Mouse (Mus musculus): ENCODE results near the gene Nudc.
A peak's percentile ranks its signal among the peaks of the same experiment; 100 is the strongest.
"Not testable (repeated sequence)": the region's sequence is repeated elsewhere in the genome, so short reads cannot be mapped to it uniquely, and the experiment has no call there.

Nudc gene

DNA sequence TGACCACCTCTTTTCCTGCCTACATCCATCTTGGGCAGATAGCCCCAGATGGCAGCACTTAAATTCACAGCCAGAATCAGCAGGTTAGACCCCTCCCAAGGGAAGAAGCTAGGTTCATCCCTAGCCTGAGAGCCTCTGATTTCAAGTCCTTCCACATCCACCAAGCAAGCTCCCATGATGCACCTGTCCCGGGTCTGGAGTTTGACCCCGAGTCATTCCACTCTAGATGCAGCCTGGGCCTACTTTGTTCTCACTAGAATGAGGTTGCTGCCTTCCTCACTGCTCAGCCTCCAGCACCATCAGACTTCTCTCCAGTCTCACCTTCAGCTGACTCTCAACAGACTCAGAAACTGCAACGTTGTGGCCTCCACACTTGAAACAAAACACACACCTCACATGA is 9.7 kb downstream of the Nudc start:
- DNase-seq (ENCODE audit: low spot score in 2 of 2) = no peak

DNA sequence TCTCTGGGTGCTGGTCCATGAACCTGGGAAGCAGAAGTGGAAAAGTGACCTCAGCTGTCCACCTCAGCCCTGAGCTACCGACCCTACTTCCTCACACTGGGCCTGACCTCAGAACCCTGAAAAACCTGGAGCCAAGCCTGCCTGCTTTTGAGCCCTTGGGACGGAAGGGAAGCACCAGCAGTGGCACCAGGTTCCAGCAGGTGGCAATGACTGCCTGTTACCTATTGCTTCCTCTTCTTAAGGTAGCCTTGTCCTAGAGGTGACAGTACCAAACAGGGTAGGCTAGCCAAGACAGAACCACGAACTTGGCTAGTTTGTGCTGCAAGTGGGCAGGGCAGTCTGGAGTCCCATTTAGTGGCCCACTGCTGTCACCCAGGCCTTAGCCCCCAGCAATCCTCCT is 13.0 kb downstream of the Nudc start:
- DNase-seq (ENCODE audit: low spot score in 2 of 2) = no peak

DNA sequence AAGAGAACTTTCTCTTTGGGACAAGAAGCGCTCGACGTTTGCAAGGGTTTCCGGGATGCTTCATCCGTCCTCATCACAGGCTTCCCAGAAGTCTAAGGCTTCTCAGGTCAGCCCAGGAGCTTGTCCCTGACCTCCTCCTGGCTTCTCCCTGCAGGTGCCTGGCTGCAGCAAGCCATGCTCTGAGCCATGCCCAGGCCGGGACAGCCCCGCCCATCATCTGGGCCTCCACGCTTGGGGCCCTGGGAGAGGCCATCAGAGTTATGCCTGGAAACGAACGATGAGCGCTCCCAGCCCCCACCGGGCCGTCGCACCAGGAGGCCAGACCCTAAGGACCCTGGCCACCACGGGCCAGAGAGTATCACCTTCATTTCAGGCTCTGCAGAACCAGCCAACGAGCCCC is 18.0 kb downstream of the Nudc start:
- DNase-seq (ENCODE audit: low spot score in 2 of 2) = no peak

DNA sequence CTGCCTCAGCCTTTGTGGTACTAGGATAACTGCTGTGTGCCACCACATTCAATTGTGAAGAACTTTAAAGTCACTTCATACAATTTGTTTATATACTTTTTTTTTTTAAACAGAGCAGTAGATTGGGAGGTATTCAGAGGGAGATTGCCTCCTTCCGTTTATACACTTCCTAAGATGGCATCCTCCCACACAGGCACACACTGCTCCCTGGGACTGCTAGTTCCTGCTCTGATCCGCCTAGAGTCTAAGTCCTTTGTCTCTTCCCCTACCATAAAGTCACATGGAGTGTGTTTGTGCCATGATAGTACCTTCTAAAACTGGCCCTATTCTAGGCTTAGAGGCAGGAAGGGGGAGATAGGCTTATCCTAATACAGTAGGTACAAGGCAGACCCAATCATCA is 24.3 kb downstream of the Nudc start:
- DNase-seq (ENCODE audit: low spot score in 2 of 2) = no peak

DNA sequence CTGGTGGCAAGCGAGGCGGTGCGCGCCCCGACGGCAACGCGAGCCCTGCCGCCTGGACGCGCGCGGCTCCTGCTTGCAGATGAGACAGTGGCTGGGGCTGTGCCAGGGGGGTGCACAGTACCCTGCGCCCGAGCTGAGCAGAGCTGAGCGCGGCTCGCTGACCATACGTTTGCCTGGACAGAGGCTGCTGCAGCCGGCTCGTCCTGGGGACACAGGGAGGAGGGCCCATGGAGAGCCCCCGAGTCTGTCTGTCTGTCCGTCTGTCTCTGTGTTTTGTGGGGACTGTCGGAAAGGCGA is 26.5 kb downstream of the Nudc start:
- DNase-seq (ENCODE audit: low spot score in 2 of 2) = no peak

DNA sequence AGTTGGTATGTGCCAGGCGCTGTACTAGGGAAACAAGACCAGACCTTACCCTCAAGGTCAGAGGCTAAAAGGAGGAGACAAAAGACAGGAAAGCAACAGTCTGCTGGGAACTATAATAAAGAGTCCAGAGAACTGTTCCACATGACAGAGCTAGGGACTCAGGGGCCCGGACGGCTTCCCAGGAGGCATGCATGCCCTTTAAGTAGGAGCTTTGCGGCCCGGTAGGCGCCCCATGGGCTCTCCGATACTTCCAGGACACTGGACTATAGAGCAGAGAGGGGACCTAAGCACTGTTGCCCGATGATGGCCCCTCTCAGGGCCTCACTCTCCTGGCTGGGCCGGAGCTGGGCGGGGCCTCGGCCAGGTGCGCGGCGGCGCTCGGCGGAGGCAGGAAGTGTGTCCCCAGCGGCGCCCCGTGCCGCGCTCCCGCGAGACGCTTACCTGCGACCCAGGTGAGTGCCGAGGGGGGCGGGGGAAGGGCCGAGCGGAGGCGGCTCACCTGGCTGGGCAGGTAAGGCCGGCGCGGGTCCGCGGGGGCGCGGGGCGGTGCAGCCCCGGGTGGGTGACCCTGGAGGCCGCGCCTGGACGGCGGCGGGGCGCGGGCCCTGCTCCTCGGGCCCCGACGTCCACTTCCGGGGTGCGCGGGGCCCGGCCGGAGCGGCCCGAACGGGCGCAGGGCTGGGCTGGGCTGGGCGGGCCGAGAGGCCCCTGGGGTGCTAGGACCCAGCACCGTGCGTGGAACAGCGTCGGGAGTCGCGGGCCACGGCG is 27.0 kb downstream of the Nudc start, which contains the start of gene Kdf1:
Gene Kdf1 (plus strand): TSS at position 363 of the 768 bp plus-strand sequence.
- no peak for DNase-seq (ENCODE audit: low spot score in 2 of 2)

DNA sequence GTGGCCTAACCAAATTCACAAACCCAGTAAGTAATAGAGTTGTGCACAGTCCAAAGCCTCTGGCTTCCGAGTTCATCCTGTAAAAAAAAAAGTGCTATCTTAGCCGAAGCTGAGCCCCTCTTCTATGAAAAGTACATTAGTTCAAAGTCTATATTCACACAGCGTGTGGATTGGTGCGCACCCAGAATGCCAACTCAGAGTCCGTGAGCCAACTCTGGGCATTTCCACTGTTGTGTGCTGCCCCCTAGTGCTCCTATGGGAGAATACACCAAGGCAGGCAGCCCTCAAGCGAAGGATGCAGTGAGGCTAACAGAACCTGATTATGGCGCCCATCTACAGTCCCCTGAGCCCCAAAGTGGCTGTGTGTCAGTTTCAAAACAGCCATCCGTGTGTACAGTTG is 32.8 kb downstream of the Nudc start:
- peak; percentile 54 to 57 for DNase-seq (ENCODE audit: low spot score in 2 of 2)

DNA sequence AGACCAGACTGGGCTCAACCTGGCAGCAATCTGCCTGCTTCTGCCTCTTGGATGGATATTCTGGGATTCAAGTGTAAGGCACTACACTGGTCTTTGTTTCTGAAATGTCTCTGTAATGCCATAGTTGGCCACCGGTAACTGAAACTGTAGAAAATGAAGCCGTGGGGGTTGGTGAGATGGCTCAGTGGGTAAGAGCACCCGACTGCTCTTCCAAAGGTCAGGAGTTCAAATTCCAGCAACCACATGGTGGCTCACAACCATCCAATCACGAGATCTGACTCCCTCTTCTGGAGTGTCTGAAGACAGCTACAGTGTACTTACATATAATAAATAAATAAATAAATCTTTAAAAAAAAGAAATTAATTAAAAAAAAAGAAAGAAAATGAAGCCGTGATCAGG is 33.3 kb downstream of the Nudc start:
- not testable (repeated sequence) for DNase-seq (ENCODE audit: low spot score in 2 of 2)

DNA sequence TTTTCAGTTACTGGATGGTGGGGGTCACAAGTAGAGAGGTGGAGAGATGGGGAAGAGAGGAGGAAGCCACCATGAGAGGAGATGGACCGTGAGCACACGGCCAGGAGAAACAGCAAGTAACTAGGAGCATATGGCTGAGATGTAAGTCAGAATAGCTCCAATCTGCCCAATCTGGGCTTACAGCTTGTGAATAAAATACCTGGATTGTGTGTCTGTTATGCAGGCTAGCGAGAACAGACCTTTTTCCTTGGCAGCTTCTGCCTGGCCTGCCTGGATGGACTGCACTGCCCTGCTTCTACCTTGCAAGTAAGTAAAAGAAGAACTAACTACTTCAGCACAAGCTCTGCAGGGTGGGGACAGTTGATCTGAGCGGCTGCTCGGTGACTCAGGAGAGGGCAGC is 34.7 kb downstream of the Nudc start:
- DNase-seq (ENCODE audit: low spot score in 2 of 2) = no peak

DNA sequence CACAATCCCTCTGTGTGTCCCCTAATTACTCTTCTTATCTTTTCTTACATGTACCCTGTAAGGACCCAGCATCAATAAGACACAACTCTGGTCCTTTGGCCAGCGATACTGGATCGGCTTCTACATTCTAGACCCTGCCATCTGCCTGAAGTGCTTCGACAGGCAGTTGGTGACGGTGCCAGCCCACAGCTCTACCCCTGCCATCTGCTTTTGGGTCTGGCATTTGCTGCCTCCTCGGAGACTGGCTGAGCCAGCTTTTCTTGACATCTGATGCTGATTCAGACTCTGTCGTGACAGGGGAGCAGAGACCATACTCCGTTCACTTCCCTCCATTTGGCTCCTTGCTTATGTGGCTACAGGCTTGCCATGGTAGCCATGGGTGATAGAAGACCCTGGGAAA is 36.8 kb downstream of the Nudc start:
- no peak for DNase-seq (ENCODE audit: low spot score in 2 of 2)

DNA sequence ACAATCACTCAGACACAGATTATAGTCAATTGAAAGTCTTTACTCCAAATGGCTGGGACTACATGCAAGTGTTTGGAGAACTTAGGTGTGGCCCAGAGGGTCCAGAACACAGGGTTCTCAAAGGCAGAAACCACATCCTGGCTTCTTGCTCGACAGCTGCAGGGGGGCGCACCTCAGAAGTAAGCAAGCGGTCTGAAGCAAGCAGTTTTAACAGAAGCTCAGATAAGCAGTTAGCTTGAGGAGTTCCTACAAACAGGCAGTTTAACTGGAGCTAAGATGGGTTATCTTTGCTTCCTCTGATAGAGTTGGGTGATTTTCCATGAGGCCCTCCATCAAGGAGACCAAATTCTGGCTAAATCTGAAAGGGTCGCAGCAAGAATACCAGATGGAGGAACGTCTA is 39.2 kb downstream of the Nudc start:
- peak; percentile 25 to 41 for DNase-seq (ENCODE audit: low spot score in 2 of 2)

DNA sequence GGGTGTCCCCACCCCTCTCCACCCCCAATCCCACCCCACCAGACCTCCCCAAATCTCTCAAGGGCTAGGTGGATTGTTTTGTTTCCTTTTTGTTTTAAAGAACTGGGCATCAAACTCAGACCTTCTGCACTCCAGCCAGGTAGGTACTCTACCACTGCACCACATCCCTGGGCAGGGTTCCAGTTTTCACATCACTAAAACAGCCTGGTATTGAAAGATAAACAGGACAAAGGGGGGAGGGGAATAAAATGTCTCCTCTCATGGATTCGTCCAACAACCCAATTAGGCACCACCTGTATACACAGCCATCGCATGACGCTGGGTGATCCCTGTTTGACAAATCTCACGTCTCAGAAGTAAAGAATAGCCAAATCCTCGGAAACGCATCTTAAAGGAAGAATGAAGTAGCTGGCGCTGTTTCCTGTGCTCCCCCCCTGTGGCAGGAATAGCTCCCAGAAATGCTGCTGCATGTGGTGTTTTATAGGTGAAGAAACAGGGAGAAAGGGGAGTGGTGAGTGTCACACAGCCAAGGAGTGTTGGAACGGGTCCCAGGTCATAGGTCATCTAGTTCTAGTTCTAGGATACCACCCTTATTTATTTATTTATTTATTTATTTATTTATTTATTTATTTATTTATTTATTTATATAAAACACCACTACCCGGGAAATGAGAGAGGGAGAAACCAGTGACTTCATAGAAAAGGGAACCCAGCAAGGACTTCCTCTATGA is 40.9 kb downstream of the Nudc start:
- no peak for DNase-seq (ENCODE audit: low spot score in 2 of 2)

DNA sequence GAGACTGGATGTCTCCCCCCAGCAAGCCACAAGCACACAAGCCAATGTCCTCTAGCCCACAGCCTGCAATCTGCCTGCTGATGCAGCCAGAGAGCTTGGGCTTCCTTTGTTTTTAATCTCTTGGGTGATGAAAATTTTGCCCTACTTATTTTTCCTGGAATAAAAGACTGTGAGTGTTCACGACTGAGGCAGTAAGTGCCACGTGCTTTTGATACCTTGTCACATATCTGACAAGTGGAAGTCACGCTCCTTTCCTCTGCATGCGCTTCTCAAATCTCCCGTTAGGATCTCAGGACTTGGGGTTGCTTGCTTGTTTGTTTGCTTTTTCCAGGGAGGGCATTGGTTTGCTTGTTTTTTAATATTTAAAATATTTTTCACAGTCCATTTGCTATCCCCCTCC is 41.5 kb downstream of the Nudc start:
- DNase-seq (ENCODE audit: low spot score in 2 of 2) = no peak

DNA sequence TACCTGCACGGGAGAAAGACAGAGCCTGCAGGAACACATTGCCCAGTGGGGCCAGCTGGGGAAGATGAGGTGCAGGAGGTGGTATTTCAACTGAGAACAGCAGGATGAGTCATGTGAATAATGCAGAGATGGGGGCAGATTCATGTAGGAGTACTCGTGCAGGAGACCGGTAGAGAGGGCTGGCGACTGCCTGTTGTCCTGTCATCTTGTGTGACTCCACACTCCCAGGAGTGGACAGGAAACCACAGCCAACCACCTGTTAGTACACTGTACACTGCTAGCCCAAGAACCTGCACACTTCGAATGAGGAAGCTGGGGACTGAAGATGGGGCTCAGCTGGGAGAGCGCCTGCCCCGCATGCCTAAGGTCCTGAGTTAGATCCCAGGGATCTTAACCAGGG is 44.3 kb downstream of the Nudc start:
- DNase-seq (ENCODE audit: low spot score in 2 of 2) = no peak

DNA sequence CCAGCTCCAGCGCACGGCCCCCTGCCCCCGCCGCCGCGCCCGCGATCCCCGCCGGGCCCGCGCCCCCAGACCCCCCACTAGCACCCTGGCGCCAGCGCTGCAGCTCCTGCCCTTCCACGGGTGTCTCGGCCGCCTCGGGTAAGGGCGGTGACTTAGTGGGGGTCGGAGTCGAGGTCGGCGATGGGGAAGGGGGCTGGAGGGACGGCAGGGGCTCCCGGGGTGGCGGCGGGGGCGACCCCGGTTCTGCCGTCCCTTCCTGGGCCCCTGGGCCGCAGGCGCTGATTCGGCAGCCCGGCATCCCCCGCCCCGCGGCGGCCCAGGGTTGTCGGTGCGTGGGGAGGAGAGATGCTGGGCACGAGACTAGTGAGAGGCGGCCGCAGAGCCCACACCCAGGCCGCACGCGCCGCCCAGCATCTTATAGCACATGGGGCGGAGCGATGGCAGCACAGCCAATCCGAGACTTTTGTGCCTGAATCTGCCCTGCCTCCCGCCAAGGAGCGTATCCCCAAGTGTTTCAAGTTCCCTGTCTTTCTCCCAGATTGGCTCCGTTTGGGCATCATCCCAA is 47.6 kb downstream of the Nudc start, which contains the start of gene Trnp1:
Gene Trnp1 (minus strand): TSS at position 391 of the 565 bp plus-strand sequence.
- DNase-seq (ENCODE audit: low spot score in 2 of 2) = peak; percentile 49 to 53

DNA sequence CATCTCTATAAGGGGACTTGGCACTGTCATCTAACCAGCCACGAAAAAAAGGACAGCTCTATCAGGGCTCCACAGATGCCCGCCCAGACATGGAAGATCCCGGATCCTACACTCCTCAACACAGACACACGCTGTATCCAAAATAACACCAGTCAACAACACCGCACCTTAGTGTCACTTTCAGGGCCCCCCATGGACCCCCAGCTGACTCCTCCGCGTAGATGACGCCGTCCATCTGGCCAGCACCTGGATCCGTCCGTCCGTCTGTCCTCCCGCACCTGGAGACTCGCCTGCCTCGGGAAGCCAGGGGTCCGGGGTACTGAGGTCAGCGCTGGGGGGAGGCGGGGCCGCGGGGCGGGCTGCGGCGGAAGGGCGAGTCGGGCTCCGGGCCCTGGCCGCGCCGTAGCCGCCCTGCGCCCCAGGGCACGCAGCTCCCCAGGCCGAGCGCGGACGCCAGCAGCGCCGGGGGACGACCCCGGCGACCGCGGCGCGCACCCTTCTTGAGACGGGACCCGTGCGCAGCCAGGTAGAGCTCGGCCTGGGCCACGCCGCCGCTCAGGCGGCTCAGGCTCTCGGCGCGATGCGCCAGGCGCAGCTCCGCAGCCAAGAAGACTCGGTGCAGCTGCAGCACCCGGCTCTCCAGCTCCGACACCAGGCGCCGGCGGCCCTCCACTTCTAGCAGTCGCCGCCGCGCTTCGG is 48.2 kb downstream of the Nudc start:
- no peak for DNase-seq (ENCODE audit: low spot score in 2 of 2)

DNA sequence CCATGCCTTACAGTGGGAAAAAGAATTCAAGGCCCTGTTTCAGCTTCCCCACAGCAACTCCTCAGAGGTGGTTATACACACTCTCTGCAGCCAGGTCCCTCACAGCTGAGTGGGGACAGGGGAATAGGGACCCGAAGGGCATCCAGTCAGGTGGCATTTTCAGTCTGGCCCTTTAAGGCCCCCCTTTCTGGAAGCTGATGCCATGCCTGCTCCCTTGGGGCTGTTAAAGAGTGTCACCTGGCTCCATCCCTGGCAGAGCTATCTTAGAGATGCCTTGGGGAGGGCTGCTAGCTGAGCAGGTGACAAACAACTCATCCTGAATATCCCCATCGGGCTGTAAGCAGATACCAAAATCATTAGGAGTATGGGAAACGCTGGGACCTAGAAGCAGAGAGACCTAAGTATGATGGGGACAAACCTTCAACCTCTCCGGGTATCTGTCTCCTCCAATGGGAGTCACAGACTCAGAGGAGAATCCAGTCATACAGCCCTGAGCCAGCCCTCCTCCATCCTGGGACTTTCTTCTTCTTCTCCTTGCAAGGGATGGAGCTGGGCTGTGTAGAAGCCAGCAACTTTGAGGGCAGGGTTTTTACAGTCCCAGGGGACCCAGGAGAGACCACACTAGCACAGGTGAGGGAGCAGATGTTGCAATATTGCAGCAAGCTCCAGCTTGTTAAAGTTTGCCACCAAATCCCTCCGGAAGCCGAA is 48.9 kb downstream of the Nudc start:
- no peak for DNase-seq (ENCODE audit: low spot score in 2 of 2)

DNA sequence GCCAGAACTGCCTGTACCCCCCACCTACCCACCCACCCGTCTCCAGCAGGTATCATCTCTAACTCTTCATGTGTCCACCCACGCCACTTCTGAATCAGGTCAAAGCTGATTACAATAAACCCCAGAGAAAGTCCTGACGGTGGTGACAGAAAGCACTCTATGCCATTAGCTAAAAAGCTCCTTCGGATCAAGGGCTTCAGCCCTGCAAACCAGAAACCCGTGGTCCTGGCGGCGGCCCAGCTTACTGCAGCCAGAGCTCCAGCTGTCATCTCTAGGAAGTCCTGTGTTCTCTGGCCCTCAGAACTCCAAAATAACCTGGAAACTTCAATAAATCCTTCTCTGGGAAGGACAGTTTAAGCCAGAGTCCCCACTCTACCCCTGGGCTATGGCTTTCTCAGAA is 50.1 kb downstream of the Nudc start:
- no peak for DNase-seq (ENCODE audit: low spot score in 2 of 2)

DNA sequence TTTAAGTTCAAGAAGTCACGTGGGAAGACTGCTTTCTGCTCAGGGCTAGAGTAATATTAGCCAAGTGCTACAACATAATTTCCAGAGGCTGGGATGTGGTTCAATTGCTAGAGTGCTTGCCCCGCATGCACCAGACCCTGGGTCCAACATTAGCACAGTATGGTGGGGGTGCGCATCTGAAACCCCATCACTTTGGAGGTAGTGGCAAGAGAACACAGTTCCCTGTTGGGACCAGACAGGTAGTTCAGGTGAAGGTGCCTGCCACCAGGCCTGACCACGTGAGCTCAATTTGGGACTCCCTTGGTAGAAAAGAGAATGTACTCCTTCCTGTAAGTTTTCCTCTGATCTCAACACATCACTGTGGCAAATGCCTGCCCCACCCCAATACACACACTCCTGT is 50.9 kb downstream of the Nudc start:
- DNase-seq (ENCODE audit: low spot score in 2 of 2) = no peak

DNA sequence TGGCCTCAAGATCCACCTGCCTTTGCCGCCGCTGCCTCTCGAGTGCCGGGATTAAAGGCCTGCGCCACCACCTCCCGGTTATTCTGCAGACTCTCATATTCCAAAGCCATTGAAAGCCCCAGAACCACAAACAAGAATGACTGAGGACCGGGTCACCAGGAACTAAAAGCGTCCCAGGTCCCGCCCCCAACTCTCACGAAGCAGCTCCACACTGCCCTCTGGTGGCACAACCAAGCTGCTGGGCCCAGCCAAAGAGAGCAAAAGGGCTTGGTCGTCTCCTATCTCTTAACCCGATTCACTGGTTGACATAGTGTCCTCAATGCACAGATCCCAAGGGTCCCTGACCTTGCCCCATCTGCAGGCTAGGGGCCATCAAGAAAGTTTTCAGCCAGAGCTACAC is 51.4 kb downstream of the Nudc start:
- DNase-seq (ENCODE audit: low spot score in 2 of 2) = peak; percentile 76 to 82

DNA sequence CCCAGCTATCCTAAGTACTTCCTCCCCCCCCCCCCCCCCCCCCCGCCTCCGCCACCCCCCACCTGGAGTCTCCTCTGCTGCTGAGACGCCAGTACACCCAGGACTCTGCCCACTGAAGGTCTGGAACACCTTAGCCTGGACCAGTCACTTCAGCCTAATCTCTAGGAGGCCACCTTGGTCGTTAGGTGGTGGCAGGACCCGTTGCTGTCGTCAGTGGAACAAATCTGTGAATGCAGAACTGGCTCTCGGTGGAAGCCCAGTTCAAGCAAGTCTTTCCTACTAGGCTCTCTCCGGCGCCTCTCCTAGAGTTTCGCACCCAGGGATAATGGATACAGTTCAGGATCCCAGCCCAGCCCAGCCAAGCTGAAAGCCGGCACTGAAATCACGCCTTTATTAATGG is 51.9 kb downstream of the Nudc start:
- DNase-seq (ENCODE audit: low spot score in 2 of 2) = no peak

DNA sequence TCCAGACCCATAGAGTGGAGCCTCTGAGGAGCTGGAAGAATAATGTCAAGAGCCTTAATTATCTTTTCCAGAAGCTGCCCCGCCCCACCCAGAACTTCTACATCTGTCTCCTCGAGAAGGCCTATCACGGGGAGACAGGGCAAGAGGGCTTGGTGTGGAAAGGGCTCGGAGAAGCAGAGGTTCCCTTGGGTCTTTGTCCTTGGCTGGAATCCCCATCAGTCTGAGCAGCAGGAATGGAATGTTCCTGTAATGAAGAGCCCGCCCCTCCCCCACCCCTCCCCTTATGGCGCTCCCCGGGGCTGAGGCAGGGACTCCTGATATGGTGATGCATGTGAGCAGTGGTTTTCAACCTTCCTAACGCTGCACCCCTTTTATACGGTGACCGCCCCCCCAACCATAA is 54.0 kb downstream of the Nudc start:
- DNase-seq (ENCODE audit: low spot score in 2 of 2) = no peak

All from spleen, postnatal 36 days (tissue).